Mouse (Mus musculus) liver, adult 2 months (tissue): Measurements from ENCODE around the gene Ift27. TPM values are rescaled to one million over a fixed set of nuclear protein-coding genes. Genes with fewer than 3 reads are reported as not detected.
A peak's percentile ranks its signal among the peaks of the same experiment; 100 is the strongest.

ENCODE experiments used
- DNase-seq: peaks from one replicate; pipeline ENCODE4 v3.0.0-alpha.2; 2011; ENCODE audit warnings: low read depth, low spot score; ENCODE audit errors: extremely low read depth
- H3K27ac ChIP-seq: fragments of 200-500 bp; replicated peaks from 2 replicates; pipeline ENCODE4 v1.5.1; 2012; ENCODE audit warnings: low read depth, mild to moderate bottlenecking, control low read depth, inconsistent platforms, low read length; ENCODE audit not compliant: insufficient read depth
- H3K27me3 ChIP-seq: fragments of 200-500 bp; 2 replicates; pipeline ENCODE4 v1.6.1; 2012; ENCODE audit warnings: mild to moderate bottlenecking, moderate library complexity, low read length, inconsistent platforms; ENCODE audit not compliant: control insufficient read depth, insufficient read depth
- H3K36me3 ChIP-seq: fragments of 200-500 bp; 2 replicates; pipeline ENCODE4 v1.6.1; 2012; ENCODE audit warnings: low read length, inconsistent platforms; ENCODE audit not compliant: control insufficient read depth, insufficient read depth
- H3K4me1 ChIP-seq: fragments of 200-500 bp; 2 replicates; pipeline ENCODE4 v1.6.1; 2011; ENCODE audit warnings: low read length; ENCODE audit not compliant: control insufficient read depth, insufficient read depth
- H3K4me3 ChIP-seq: fragments of 200-500 bp; 2 replicates; pipeline ENCODE4 v1.5.1; 2011; ENCODE audit warnings: low read depth, mild to moderate bottlenecking, control low read depth, low read length, moderate library complexity; ENCODE audit not compliant: insufficient read depth
- H3K79me2 ChIP-seq: fragments of 200-500 bp; 2 replicates; pipeline ENCODE4 v1.6.1; 2012; ENCODE audit warnings: inconsistent platforms, mild to moderate bottlenecking, low read length, moderate library complexity; ENCODE audit not compliant: control insufficient read depth, insufficient read depth
- H3K9ac ChIP-seq: fragments of 200-500 bp; 2 replicates; pipeline ENCODE4 v1.6.1; 2012; ENCODE audit warnings: low read depth, mild to moderate bottlenecking, control low read depth, inconsistent platforms, low read length
- CTCF ChIP-seq: fragments of 200-500 bp; IDR thresholded peaks from 2 replicates; pipeline ENCODE4 v1.5.1; 2011; ENCODE audit warnings: low read depth, low read length, control low read depth
- POLR2A ChIP-seq: fragments of 200-500 bp; IDR thresholded peaks from 2 replicates; pipeline ENCODE4 v1.6.1; 2011; ENCODE audit warnings: low read length, control low read depth; ENCODE audit not compliant: insufficient read depth; ENCODE audit errors: extremely low read depth
- WGBS: fragments of 180-500 bp; shearing (Covaris S2); methylation state at CpG from one replicate; pipeline ENCODE4 v1.1.7; 2018; 5-methylcytosine and 5-hydroxymethylcytosine counted together
- polyA plus RNA-seq: library from polyadenylated mRNA; depleted of rRNA; stranded (reverse); fragments of >200 nt; gene quantifications from 2 replicates; pipeline ENCODE4 v1.2.3, GENCODE M21; 2012
- total RNA-seq: library from RNA; depleted of rRNA; stranded (reverse); fragments of >200 nt; gene quantifications from 2 replicates; pipeline ENCODE4 v1.2.3, GENCODE M21; 2014

Ift27 gene
- total and polyA plus RNA-seq, 2 experiments: 6.6 to 16.7 TPM

GRCm38 (mm10) chr15:78185609-78186008 is 11.7 kb upstream of the Ift27 start:
- TF ChIP-seq POLR2A (no peak), CTCF (no peak)
- Histone ChIP-seq H3K79me2 (no peaks in the 10 kb centered on the region), H3K27me3 (no peaks in the 10 kb centered on the region), H3K4me3 (no peak overlapping the region), H3K27ac (no peak overlapping the region), H3K36me3 (no peaks in the 10 kb centered on the region), H3K9ac (no peak overlapping the region), H3K4me1 (no peaks in the 10 kb centered on the region)
- no peak for DNase-seq
- 90% methylated on average over 4 of the region's 4 CpGs for WGBS

GRCm38 (mm10) chr15:78184855-78185254 is 10.9 kb upstream of the Ift27 start:
- WGBS: 11% methylated on average over 10 of the region's 10 CpGs
- Histone ChIP-seq H3K27me3 (no peaks in the 10 kb centered on the region), H3K4me3 (no peak overlapping the region), H3K4me1 (no peaks in the 10 kb centered on the region), H3K9ac (no peak overlapping the region), H3K79me2 (no peaks in the 10 kb centered on the region), H3K36me3 (no peaks in the 10 kb centered on the region), H3K27ac (no peak overlapping the region)
- no peak for DNase-seq
- TF ChIP-seq CTCF: peak; percentile 45
- TF ChIP-seq POLR2A: no peak

- no peaks in the 10 kb centered on the region for H3K79me2 ChIP-seq
- WGBS: 56% methylated on average over 8 of the region's 8 CpGs
- no peaks in the 10 kb centered on the region for H3K36me3 ChIP-seq
- H3K4me3 ChIP-seq: no peak overlapping the region
- no peak overlapping the region for H3K27ac ChIP-seq
- no peaks in the 10 kb centered on the region for H3K4me1 ChIP-seq
- DNase-seq: no peak
- no peak overlapping the region for H3K9ac ChIP-seq
- H3K27me3 ChIP-seq: no peaks in the 10 kb centered on the region
- TF ChIP-seq POLR2A (no peak), CTCF (no peak)
Measured at GRCm38 (mm10) chr15:78181701-78182405, 7.9 kb upstream of the Ift27 start.

GRCm38 (mm10) chr15:78179775-78180174 is 5.9 kb upstream of the Ift27 start:
- no peaks in the 10 kb centered on the region for H3K27me3 ChIP-seq
- H3K79me2 ChIP-seq: no peaks in the 10 kb centered on the region
- no peak overlapping the region for H3K4me3 ChIP-seq
- DNase-seq: no peak
- H3K9ac ChIP-seq: no peak overlapping the region
- no peaks in the 10 kb centered on the region for H3K4me1 ChIP-seq
- H3K36me3 ChIP-seq: no peaks in the 10 kb centered on the region
- TF ChIP-seq CTCF: no peak
- no peak for TF ChIP-seq POLR2A
- H3K27ac ChIP-seq: no peak overlapping the region
- 55% methylated on average over 3 of the region's 3 CpGs for WGBS

GRCm38 (mm10) chr15:78178397-78178796 is 4.5 kb upstream of the Ift27 start:
- 12% methylated on average over 9 of the region's 9 CpGs for WGBS
- Histone ChIP-seq H3K9ac (no peak overlapping the region), H3K4me1 (peaks cover 2% of the 10 kb centered on the region; the same call in 1 of the 2 replicates), H3K36me3 (no peaks in the 10 kb centered on the region), H3K79me2 (no peaks in the 10 kb centered on the region), H3K27me3 (no peaks in the 10 kb centered on the region), H3K27ac (no peak overlapping the region), H3K4me3 (no peak overlapping the region)
- TF ChIP-seq POLR2A (no peak), CTCF (peak; percentile 97)
- peak; percentile 6 for DNase-seq

- Histone ChIP-seq H3K36me3 (no peaks in the 10 kb centered on the region), H3K79me2 (no peaks in the 10 kb centered on the region), H3K4me3 (no peak overlapping the region), H3K27ac (no peak overlapping the region), H3K9ac (no peak overlapping the region), H3K27me3 (no peaks in the 10 kb centered on the region), H3K4me1 (peaks cover 4% of the 10 kb centered on the region; the same call in 1 of the 2 replicates)
- DNase-seq: no peak
- TF ChIP-seq POLR2A (no peak), CTCF (no peak)
- WGBS: 54% methylated on average over 10 of the region's 10 CpGs
Measured at GRCm38 (mm10) chr15:78177257-78177656, 3.4 kb upstream of the Ift27 start.
